Mouse (Mus musculus) midbrain, embryonic 10.5 days (tissue): Measurements from ENCODE around the gene Nol7. TPM values are rescaled to one million over a fixed set of nuclear protein-coding genes. Genes with fewer than 3 reads are reported as not detected.

Experiments used
- DNase-seq: peaks from one replicate; pipeline ENCODE4 v3.0.0-alpha.2; 2017; ENCODE audit warnings: low spot score
- H3K27ac ChIP-seq: fragments of 300-500 bp; sonication (generic); replicated peaks from 2 replicates; pipeline ENCODE4 v1.5.1; 2016; ENCODE audit warnings: mild to moderate bottlenecking
- H3K27me3 ChIP-seq: fragments of 300-500 bp; sonication (generic); 2 replicates; pipeline ENCODE4 v1.6.1; 2016; ENCODE audit warnings: low read depth, mild to moderate bottlenecking; ENCODE audit not compliant: poor library complexity, severe bottlenecking
- H3K36me3 ChIP-seq: fragments of 300-500 bp; sonication (generic); 2 replicates; pipeline ENCODE4 v1.6.1; 2016; ENCODE audit warnings: mild to moderate bottlenecking, moderate library complexity
- H3K4me1 ChIP-seq: fragments of 300-500 bp; sonication (generic); 2 replicates; pipeline ENCODE4 v1.6.1; 2016
- H3K4me3 ChIP-seq: fragments of 300-500 bp; sonication (generic); 2 replicates; pipeline ENCODE4 v1.5.1; 2016; ENCODE audit warnings: mild to moderate bottlenecking, moderate library complexity
- H3K9me3 ChIP-seq: fragments of 300-500 bp; sonication (generic); replicated peaks from 2 replicates; pipeline ENCODE4 v1.6.1; 2016; ENCODE audit warnings: mild to moderate bottlenecking
- WGBS: fragments of 180-500 bp; shearing (Covaris S2); methylation state at CpG from one replicate; pipeline ENCODE4 v1.1.7; 2016; 5-methylcytosine and 5-hydroxymethylcytosine counted together
- polyA plus RNA-seq: library from polyadenylated mRNA; unstranded; fragments of >200 nt; fragmentation: Nextera tagmentation; extraction: Ambion mirVana; gene quantifications from 2 replicates; pipeline ENCODE4 v1.2.1, GENCODE M21; 2016

The Nol7 gene
- polyA plus RNA-seq, 1 experiment from 2014 or later = 173 TPM

DNA sequence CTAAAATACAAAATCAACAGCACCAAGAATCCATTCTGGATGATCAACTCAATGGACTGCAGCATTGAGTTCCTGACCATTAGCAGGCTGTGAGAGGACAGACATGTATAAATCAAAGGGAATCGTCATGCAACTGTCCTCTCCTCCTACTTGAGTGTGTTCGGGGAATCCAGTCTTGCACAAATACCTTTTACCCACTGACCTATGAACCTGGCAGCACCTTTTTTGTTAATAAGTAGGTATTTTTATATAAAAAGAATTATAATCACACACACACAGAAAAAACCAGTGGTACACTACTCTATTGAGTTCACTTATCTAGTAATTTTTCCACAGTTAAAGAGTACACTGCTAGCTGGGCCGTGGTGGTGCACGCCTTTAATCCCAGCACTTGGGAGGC lies 45.5 kb downstream of the Nol7 start:
- 94% methylated on average over 4 of the region's 4 CpGs for WGBS

DNA sequence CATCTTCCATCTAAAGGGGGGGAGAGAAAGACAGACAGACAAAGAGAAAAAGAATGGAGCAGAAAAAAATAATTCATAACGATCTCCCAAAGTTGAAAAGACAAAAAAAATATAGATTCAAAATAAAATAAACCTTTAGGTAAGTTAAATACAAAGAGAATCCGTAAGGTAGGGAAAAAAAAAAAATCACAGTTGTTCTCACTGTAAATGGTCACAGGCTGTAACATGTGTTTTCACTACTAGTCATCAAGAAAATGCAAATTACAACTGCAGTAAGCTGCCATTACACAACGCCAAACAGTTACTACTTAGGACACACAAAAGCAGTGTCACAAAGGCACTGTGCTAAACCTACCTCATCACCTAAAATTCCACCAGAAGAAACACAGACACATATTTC lies 46.5 kb downstream of the Nol7 start:
- H3K27ac ChIP-seq = no peak overlapping the region
- WGBS = 97% methylated on average over 3 of the region's 3 CpGs
- H3K4me1 ChIP-seq = peaks cover 8% of the 10 kb centered on the region; the same call in 1 of the 2 replicates
- no peaks in the 10 kb centered on the region for H3K27me3 ChIP-seq
- no peak overlapping the region for H3K4me3 ChIP-seq
- no peak for DNase-seq
- H3K36me3 ChIP-seq = no peaks in the 10 kb centered on the region
- H3K9me3 ChIP-seq = no peaks in the 10 kb centered on the region

More for the DNA sequence above, 45.5 kb downstream of the Nol7 start:
- no peak overlapping the region for H3K4me3 ChIP-seq
- H3K27me3 ChIP-seq = no peaks in the 10 kb centered on the region
- H3K9me3 ChIP-seq = no peaks in the 10 kb centered on the region
- no peak for DNase-seq
- peaks cover 8% of the 10 kb centered on the region; the same call in 1 of the 2 replicates for H3K4me1 ChIP-seq
- no peak overlapping the region for H3K27ac ChIP-seq
- H3K36me3 ChIP-seq = no peaks in the 10 kb centered on the region

DNA sequence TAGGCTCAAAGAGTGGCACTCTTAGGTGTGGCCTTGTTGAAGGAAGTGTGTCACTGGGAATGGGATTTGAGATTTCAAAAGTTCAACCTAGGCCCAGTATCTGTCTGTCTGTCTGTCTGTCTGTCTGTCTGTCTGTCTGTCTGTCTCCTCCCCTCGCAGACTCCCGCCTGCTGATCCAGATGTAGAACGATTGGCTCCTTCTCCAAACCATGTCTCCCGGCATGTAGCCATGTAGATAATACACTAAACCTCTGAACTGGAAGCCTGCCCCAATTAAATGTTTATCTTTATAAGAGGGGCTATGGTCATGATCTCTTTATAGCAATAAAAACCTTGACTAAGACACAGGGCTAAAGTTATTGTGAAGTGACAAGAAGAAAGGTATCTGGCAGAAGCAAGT lies 47.6 kb downstream of the Nol7 start:
- Histone ChIP-seq H3K4me1 (peaks cover 8% of the 10 kb centered on the region; the same call in 1 of the 2 replicates), H3K9me3 (no peaks in the 10 kb centered on the region), H3K27me3 (no peaks in the 10 kb centered on the region), H3K4me3 (no peak overlapping the region), H3K36me3 (no peaks in the 10 kb centered on the region), H3K27ac (no peak overlapping the region)
- no peak for DNase-seq
- WGBS = 95% methylated on average over 4 of the region's 4 CpGs

DNA sequence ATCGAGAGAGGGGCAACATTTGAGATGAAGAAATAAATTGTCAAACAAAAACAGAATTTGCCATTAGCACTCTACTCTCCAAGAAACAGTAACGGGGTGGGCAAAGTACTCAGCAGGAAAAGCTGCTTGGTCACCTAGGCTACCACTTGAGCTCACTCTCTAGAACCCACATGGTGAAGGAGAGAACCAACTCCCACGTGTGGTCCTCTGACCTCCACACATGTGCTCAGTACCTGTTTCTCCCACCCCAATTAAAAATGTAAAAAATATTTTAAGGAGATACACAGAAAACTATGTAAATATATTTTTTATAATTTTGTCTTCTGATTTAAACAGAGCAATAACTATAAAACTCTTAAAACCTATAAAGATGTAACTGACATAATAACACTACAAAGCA lies 49.5 kb downstream of the Nol7 start:
- no peaks in the 10 kb centered on the region for H3K27me3 ChIP-seq
- H3K36me3 ChIP-seq = no peaks in the 10 kb centered on the region
- WGBS = 74% methylated on average over 3 of the region's 3 CpGs
- no peak overlapping the region for H3K4me3 ChIP-seq
- H3K9me3 ChIP-seq = no peaks in the 10 kb centered on the region
- no peak overlapping the region for H3K27ac ChIP-seq
- DNase-seq = no peak
- peaks cover 13% of the 10 kb centered on the region for H3K4me1 ChIP-seq

DNA sequence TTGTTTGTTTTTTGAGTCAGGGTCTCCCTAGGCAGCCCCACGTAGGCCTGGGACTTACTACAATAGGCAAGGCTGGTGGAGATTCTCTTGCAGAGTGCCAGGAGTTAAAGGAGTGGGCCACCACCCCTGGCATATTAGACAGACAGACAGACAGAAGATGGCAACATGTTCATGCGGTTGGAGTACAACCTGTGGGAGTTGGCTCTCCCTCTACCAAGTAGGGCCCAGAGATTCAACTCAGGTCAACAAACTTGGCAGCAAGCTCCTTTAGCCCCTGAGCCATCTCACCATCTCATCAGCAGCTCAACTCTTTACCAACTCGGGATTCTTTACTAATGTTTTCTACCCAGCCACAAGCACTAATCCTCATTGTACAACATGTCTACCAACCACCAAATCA lies 52.5 kb downstream of the Nol7 start:
- Histone ChIP-seq H3K4me1 (peaks cover 25% of the 10 kb centered on the region), H3K27ac (no peak overlapping the region)
- WGBS = 80% methylated on average over 3 of the region's 3 CpGs

DNA sequence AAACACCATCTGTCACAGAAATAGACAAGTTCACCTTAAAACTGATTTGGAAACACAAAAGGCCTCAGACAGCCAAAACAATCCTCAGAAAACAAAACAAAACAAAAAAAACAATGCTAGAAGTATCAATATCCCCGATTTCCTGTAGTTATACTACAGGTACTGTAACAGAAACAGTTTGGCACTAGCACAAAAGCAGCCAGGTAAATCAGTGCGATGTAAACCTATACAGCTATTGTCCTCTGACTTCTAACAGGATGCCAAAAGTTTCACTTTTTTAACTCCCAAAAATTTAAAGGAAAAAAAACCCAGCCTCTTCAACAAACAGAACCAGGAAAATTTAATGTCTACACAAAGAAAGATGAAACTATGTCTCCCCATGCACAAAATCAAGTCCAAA lies 54.0 kb downstream of the Nol7 start:
- no peaks in the 10 kb centered on the region for H3K9me3 ChIP-seq
- H3K36me3 ChIP-seq = no peaks in the 10 kb centered on the region
- no peaks in the 10 kb centered on the region for H3K27me3 ChIP-seq
- H3K4me1 ChIP-seq = peaks cover 21% of the 10 kb centered on the region
- H3K27ac ChIP-seq = no peak overlapping the region
- H3K4me3 ChIP-seq = no peak overlapping the region
- 88% methylated on average over 2 of the region's 2 CpGs for WGBS
- DNase-seq = no peak

More for the DNA sequence above, 52.5 kb downstream of the Nol7 start:
- H3K9me3 ChIP-seq = no peaks in the 10 kb centered on the region
- no peaks in the 10 kb centered on the region for H3K36me3 ChIP-seq
- H3K4me3 ChIP-seq = no peak overlapping the region
- H3K27me3 ChIP-seq = no peaks in the 10 kb centered on the region
- DNase-seq = no peak

DNA sequence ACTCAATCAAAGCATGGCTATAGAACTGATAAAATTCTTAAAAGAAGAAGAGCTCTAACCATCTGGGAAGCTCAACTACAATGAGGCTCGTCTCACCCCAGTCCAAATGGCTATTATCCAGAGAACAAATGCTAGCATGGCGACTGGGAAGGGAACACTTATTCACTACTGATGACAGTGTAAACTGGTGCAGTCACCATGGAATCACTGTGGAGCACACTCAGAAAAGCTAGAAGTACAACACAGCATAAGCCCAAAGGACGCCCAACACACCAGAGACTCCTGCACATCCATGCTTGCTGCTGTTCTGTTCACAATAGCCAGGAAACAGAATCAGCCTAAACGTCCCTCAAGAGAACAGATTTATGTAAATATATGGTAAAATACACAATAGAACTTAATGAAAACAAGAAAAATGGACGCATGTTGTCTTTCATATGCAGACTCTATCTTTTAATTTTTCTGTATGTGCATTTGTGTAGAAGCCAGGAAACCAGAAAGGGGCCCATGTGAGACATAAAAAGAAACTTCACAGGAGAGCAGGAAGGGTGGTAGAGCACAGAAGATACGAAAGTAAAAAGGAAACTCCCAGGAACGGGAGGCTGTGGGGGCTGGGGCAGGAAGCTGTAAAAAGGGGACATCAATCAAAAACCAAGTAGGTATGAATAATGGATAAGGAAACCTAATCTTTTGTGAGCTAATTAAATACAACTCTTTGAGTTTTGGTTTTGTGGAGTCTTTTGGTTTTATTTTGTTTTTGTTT lies 54.8 kb downstream of the Nol7 start:
- Histone ChIP-seq H3K9me3 (no peaks in the 10 kb centered on the region), H3K36me3 (no peaks in the 10 kb centered on the region), H3K27ac (no peak overlapping the region; the same call in 1 of the 2 replicates), H3K4me1 (peaks cover 17% of the 10 kb centered on the region), H3K4me3 (no peak overlapping the region), H3K27me3 (no peaks in the 10 kb centered on the region)
- DNase-seq = no peak
- WGBS = 54% methylated on average over 7 of the region's 7 CpGs

DNA sequence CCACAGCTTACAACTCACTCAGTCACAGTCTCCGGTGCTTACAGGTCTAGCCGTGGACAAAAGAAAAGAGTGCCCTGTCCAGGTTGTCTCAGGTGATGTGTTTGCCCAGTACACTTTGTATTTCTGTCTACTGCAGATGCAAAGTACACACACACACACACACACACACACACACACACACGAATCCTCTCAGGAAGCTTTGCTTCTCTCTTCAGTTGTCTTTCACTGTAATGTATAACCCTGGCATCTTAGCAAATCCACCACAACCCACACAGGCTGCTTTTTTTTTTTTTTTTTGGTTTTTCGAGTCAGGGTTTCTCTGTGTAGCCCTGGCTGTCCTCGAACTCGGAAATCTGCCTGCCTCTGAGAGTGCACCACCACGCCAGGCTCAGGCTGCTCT lies 56.2 kb downstream of the Nol7 start:
- Histone ChIP-seq H3K4me3 (no peak overlapping the region), H3K27ac (no peak overlapping the region), H3K27me3 (no peaks in the 10 kb centered on the region), H3K9me3 (no peaks in the 10 kb centered on the region), H3K36me3 (no peaks in the 10 kb centered on the region), H3K4me1 (peaks cover 17% of the 10 kb centered on the region)
- no peak for DNase-seq
- WGBS = 94% methylated on average over 7 of the region's 7 CpGs

Other genes starting within 250 kb of the Nol7 start
- gene Tbc1d7, start 226.9 kb upstream of the Nol7 start, polyA plus RNA-seq = 66.6 and 68.3 TPM in 2 replicates
- gene Gfod1, start 94.2 kb upstream of the Nol7 start, polyA plus RNA-seq = 0.10 and 0.37 TPM in 2 replicates
- 21.0 and 26.2 TPM in 2 replicates for gene Sirt5, start 32.9 kb upstream of the Nol7 start, polyA plus RNA-seq
- 7.7 and 9.3 TPM in 2 replicates for gene Ranbp9, start 82.9 kb downstream of the Nol7 start, polyA plus RNA-seq
- 8.1 and 10.4 TPM in 2 replicates for gene Mcur1, start 161.8 kb downstream of the Nol7 start, polyA plus RNA-seq
- 6.9 and 7.7 TPM in 2 replicates for gene Rnf182, start 217.3 kb downstream of the Nol7 start, polyA plus RNA-seq